ENCODE assay signal across 8 mouse cellular contexts in genomic region chr9:108596998-108597764, GRCm38 (mm10). TPM values are rescaled to one million over a fixed set of nuclear protein-coding genes. Genes with fewer than 3 reads are reported as not detected.
DNase-seq lines count a peak whose midpoint lies in the region; ATAC-seq and TF ChIP-seq lines count a peak whose summit lies in the region.

P4htm (minus strand) TSS chr9:108597667.

- H3K4me1 ChIP-seq in embryonic facial prominence, embryonic 14.5 days (ENCODE audit: control insufficient read depth, insufficient read depth, low read length), result no peaks in the 10 kb centered on the region
- H3K4me1 ChIP-seq in heart, embryonic 11.5 days (ENCODE audit: control insufficient read depth, insufficient read depth, low read length), result peaks cover 19% of the 10 kb centered on the region
- peaks cover 10% of the 10 kb centered on the region; the same call in 1 of the 2 replicates for H3K4me1 ChIP-seq in kidney, postnatal 0 days (replicated peaks; ENCODE audit: insufficient read depth, low read length)
- no peaks in the 10 kb centered on the region for H3K4me1 ChIP-seq in liver, embryonic 14.5 days (replicated peaks; ENCODE audit: control insufficient read depth in 2 of 2, insufficient read depth in 2 of 2, low read length in 1 of 2)
- H3K4me1 ChIP-seq in stomach, postnatal 0 days (replicated peaks; ENCODE audit: control insufficient read depth, insufficient read depth), result no peaks in the 10 kb centered on the region

- no peaks in the 10 kb centered on the region for H3K9me3 ChIP-seq in embryonic facial prominence, embryonic 14.5 days (ENCODE audit: control insufficient read depth, low read length)
- H3K9me3 ChIP-seq in heart, embryonic 11.5 days (replicated peaks; ENCODE audit: control insufficient read depth, low read length), result no peaks in the 10 kb centered on the region
- H3K9me3 ChIP-seq in kidney, postnatal 0 days (replicated peaks; ENCODE audit: low read length), result no peaks in the 10 kb centered on the region
- no peaks in the 10 kb centered on the region for H3K9me3 ChIP-seq in liver, embryonic 14.5 days (ENCODE audit: control insufficient read depth, low read length)
- H3K9me3 ChIP-seq in stomach, postnatal 0 days (ENCODE audit: control insufficient read depth, low read length), result no peaks in the 10 kb centered on the region

- peak within 1 kb of the TSS; percentile 80 for H3K9ac ChIP-seq in embryonic facial prominence, embryonic 14.5 days (ENCODE audit: low read depth, low read length)
- peak within 1 kb of the TSS; percentile 76 for H3K9ac ChIP-seq in heart, embryonic 11.5 days (ENCODE audit: low read depth, low read length)
- peak within 1 kb of the TSS; percentile 65 for H3K9ac ChIP-seq in kidney, postnatal 0 days (ENCODE audit: low read depth, low read length)
- H3K9ac ChIP-seq in liver, embryonic 14.5 days (replicated peaks), result peak within 1 kb of the TSS; percentile 47
- peak within 1 kb of the TSS; percentile 68 for H3K9ac ChIP-seq in stomach, postnatal 0 days (ENCODE audit: low read length)

- TF ChIP-seq EP300 in liver, embryonic 14.5 days (IDR thresholded peaks at IDR 0.05; ENCODE audit: low read depth), result no peak
- TF ChIP-seq EP300 in stomach, postnatal 0 days (optimal IDR thresholded peaks at IDR 0.05), result no peak

- no peaks in the 10 kb centered on the region for H3K27me3 ChIP-seq in embryonic facial prominence, embryonic 14.5 days (replicated peaks; ENCODE audit: control insufficient read depth, insufficient read depth, low read length)
- H3K27me3 ChIP-seq in heart, embryonic 11.5 days (ENCODE audit: control insufficient read depth, insufficient read depth, low read length), result no peaks in the 10 kb centered on the region
- no peaks in the 10 kb centered on the region for H3K27me3 ChIP-seq in kidney, postnatal 0 days (ENCODE audit: insufficient read depth, low read length)
- no peaks in the 10 kb centered on the region; the same call in 1 of the 2 replicates for H3K27me3 ChIP-seq in liver, embryonic 14.5 days (ENCODE audit: control insufficient read depth, insufficient read depth, low read length)
- no peaks in the 10 kb centered on the region for H3K27me3 ChIP-seq in stomach, postnatal 0 days (ENCODE audit: control insufficient read depth, insufficient read depth, low read length)

- peak; percentile 49 for DNase-seq in A20 (ENCODE audit: low read depth, low spot score)
- DNase-seq in adrenal gland, postnatal 14 days, result peak; percentile 86
- peak; percentile 69 for DNase-seq in embryonic facial prominence, embryonic 14.5 days (ENCODE audit: low spot score)
- peak; percentile 72 for DNase-seq in kidney, postnatal 0 days (ENCODE audit: low spot score)
- DNase-seq in liver, embryonic 14.5 days (ENCODE audit: low read depth in 3 of 3, low spot score in 3 of 3), result no peak
- peak; percentile 31 to 40 for DNase-seq in natural killer cell, adult 2 months (ENCODE audit: low spot score in 2 of 2)
- peak; percentile 61 for DNase-seq in stomach, postnatal 0 days (ENCODE audit: low spot score)

- H3K4me2 ChIP-seq in embryonic facial prominence, embryonic 14.5 days (ENCODE audit: low read depth, low read length), result peak within 1 kb of the TSS; percentile 95
- H3K4me2 ChIP-seq in heart, embryonic 11.5 days, result peak within 1 kb of the TSS; percentile 85
- H3K4me2 ChIP-seq in kidney, postnatal 0 days (ENCODE audit: low read length), result peak within 1 kb of the TSS; percentile 62
- peak within 1 kb of the TSS; percentile 83 for H3K4me2 ChIP-seq in liver, embryonic 14.5 days (ENCODE audit: low read depth)
- peak within 1 kb of the TSS; percentile 88 for H3K4me2 ChIP-seq in stomach, postnatal 0 days (replicated peaks; ENCODE audit: low read depth)

- TF ChIP-seq CTCF in kidney, postnatal 0 days (IDR thresholded peaks at IDR 0.05; ENCODE audit: low read depth), result peak; percentile 4; the same call in 1 of the 2 replicates
- no peak for TF ChIP-seq CTCF in liver, embryonic 14.5 days (IDR thresholded peaks at IDR 0.05; ENCODE audit: low read depth)
- TF ChIP-seq CTCF in stomach, postnatal 0 days (IDR thresholded peaks at IDR 0.05; ENCODE audit: low read depth), result no peak

- no peaks in the 10 kb centered on the region for H3K36me3 ChIP-seq in embryonic facial prominence, embryonic 14.5 days (ENCODE audit: control insufficient read depth, insufficient read depth, low read length)
- no peaks in the 10 kb centered on the region for H3K36me3 ChIP-seq in heart, embryonic 11.5 days (ENCODE audit: control insufficient read depth, insufficient read depth, low read length)
- no peaks in the 10 kb centered on the region for H3K36me3 ChIP-seq in kidney, postnatal 0 days (ENCODE audit: insufficient read depth, low read length)
- H3K36me3 ChIP-seq in liver, embryonic 14.5 days (replicated peaks; ENCODE audit: control insufficient read depth, insufficient read depth, low read depth), result no peaks in the 10 kb centered on the region
- H3K36me3 ChIP-seq in stomach, postnatal 0 days (ENCODE audit: control insufficient read depth, insufficient read depth, low read length), result no peaks in the 10 kb centered on the region

- peak within 1 kb of the TSS; percentile 74 for H3K4me3 ChIP-seq in embryonic facial prominence, embryonic 14.5 days (ENCODE audit: low read depth, low read length)
- peak within 1 kb of the TSS; percentile 59 for H3K4me3 ChIP-seq in heart, embryonic 11.5 days (ENCODE audit: low read depth, low read length)
- peak within 1 kb of the TSS; percentile 61 for H3K4me3 ChIP-seq in kidney, postnatal 0 days (replicated peaks; ENCODE audit: low read depth, low read length)
- peak within 1 kb of the TSS; percentile 49 to 62 for H3K4me3 ChIP-seq in liver, embryonic 14.5 days (ENCODE audit: insufficient read depth in 1 of 2, low read depth in 2 of 2, low read length in 2 of 2)
- H3K4me3 ChIP-seq in stomach, postnatal 0 days (ENCODE audit: low read depth, low read length), result peak within 1 kb of the TSS; percentile 63

- 3% methylated on average over 43 of the region's 69 CpGs for WGBS in embryonic facial prominence, embryonic 14.5 days
- 5% methylated on average over 64 of the region's 69 CpGs for WGBS in heart, embryonic 11.5 days (ENCODE audit: insufficient replicate concordance)
- 3% methylated on average over 69 of the region's 69 CpGs for WGBS in kidney, postnatal 0 days
- WGBS in liver, embryonic 14.5 days (ENCODE audit: insufficient replicate concordance), result 7% methylated on average over 69 of the region's 69 CpGs
- 3% methylated on average over 66 of the region's 69 CpGs for WGBS in stomach, postnatal 0 days

- H3K27ac ChIP-seq in embryonic facial prominence, embryonic 14.5 days (replicated peaks; ENCODE audit: low read depth, low read length), result no peak within 1 kb of the TSS
- H3K27ac ChIP-seq in heart, embryonic 11.5 days (ENCODE audit: low read depth, low read length), result peak within 1 kb of the TSS; percentile 60
- H3K27ac ChIP-seq in kidney, postnatal 0 days, result no peak within 1 kb of the TSS
- no peak within 1 kb of the TSS for H3K27ac ChIP-seq in liver, embryonic 14.5 days
- H3K27ac ChIP-seq in stomach, postnatal 0 days (replicated peaks), result 0 out of 2 replicates have a peak within 1 kb of the TSS, but pooled peaks have one; percentile 13

- ATAC-seq in embryonic facial prominence, embryonic 14.5 days (ENCODE audit: low read depth), result peak; percentile 74
- peak; percentile 72 for ATAC-seq in heart, embryonic 11.5 days (replicated peaks; ENCODE audit: insufficient number of reproducible peaks, low FRiP score, low TSS enrichment)
- ATAC-seq in kidney, postnatal 0 days (replicated peaks; ENCODE audit: low FRiP score, low read depth), result peak; percentile 78
- ATAC-seq in liver, embryonic 14.5 days (ENCODE audit: insufficient read depth), result peak; percentile 62
- ATAC-seq in stomach, postnatal 0 days (ENCODE audit: low FRiP score, low TSS enrichment), result peak; percentile 79

RNA-seq across cellular contexts. Expression of gene P4htm, which starts in this region (rescaled TPM):
- total RNA-seq in adrenal gland, postnatal 14 days (2021), result 4.7 and 7.7 TPM in 2 replicates
- 7.4 and 7.8 TPM in 2 replicates for polyA plus RNA-seq in embryonic facial prominence, embryonic 14.5 days (2014; fragmentation: Nextera tagmentation; extraction: Ambion mirVana)
- 14.7 and 15.0 TPM in 2 replicates for polyA plus RNA-seq in heart, embryonic 11.5 days (2014; fragmentation: Nextera tagmentation; extraction: Ambion mirVana)
- polyA plus RNA-seq in kidney, postnatal 0 days (2015; fragmentation: Nextera tagmentation; extraction: Ambion mirVana), result 8.3 and 8.6 TPM in 2 replicates
- 0.52 and 0.54 TPM in 2 replicates for polyA plus RNA-seq in liver, embryonic 14.5 days (2012; rRNA removed)
- polyA plus RNA-seq in liver, embryonic 14.5 days (2014; fragmentation: Nextera tagmentation; extraction: Ambion mirVana), result 0.25 and 0.67 TPM in 2 replicates
- 3.7 and 4.4 TPM in 2 replicates for polyA plus RNA-seq in stomach, postnatal 0 days (2015; fragmentation: Nextera tagmentation; extraction: Ambion mirVana)

Comparison
In these comparisons a context has a peak if more than half of its experiments do, and no peak if none do; other contexts are left out.
1. Peak in ATAC-seq, H3K4me3 ChIP-seq, H3K9ac ChIP-seq and H3K4me2 ChIP-seq in liver, embryonic 14.5 days; RNA of the gene not detected or under 1 TPM.
2. DNase-seq: peak in A20 (single experiment), adrenal gland, postnatal 14 days (single experiment), embryonic facial prominence, embryonic 14.5 days (single experiment), kidney, postnatal 0 days (single experiment), natural killer cell, adult 2 months (2 of 2) and stomach, postnatal 0 days (single experiment); none in liver, embryonic 14.5 days (0 of 3).
3. H3K27ac ChIP-seq: peak in heart, embryonic 11.5 days (single experiment) and stomach, postnatal 0 days (single experiment); none in embryonic facial prominence, embryonic 14.5 days (single experiment), kidney, postnatal 0 days (single experiment) and liver, embryonic 14.5 days (single experiment).
4. Peak in every context shown above with its lines, with median percentiles within 50 percentile points of each other: ATAC-seq, H3K4me2 ChIP-seq, H3K4me3 ChIP-seq and H3K9ac ChIP-seq.